Mouse (Mus musculus): ENCODE measurements around the gene Adgre4. TPM values are rescaled to one million over a fixed set of nuclear protein-coding genes. Genes with fewer than 3 reads are reported as not detected.

Gene Adgre4
- total RNA-seq, 2 experiments from 2014 or later: 0.11 TPM; not detected in 1

- intact Hi-C loops (cut with DNase I): loop anchor here (5.0 kb wide), 1 partner anchor 39 kb away; no protein-coding TSS in a partner anchor
Measured at GRCm38 (mm10) chr17:55903087-55903486, 153.3 kb downstream of the Adgre4 start.

More at GRCm38 (mm10) chr17:55903087-55903486, 153.3 kb downstream of the Adgre4 start:
- DNase-seq (ENCODE audit: low spot score in 2 of 2): no peak

Other genes with a start within 250 kb of the Adgre4 start
- gene Vmn2r118, start 124.8 kb upstream of the Adgre4 start, total RNA-seq (2021): not detected
- gene Pot1b, start 37.4 kb upstream of the Adgre4 start, total RNA-seq (2021): 1 to 10 TPM; 4.6 to 6.6 TPM
- 1 to 10 TPM; 6.4 to 6.8 TPM for gene Zfp119a, start 128.9 kb downstream of the Adgre4 start, total RNA-seq (2021)
- 1 to 10 TPM; 6.5 to 7.7 TPM for gene Zfp959, start 142.1 kb downstream of the Adgre4 start, total RNA-seq (2021)
- 1 to 10 TPM; 3.5 to 3.8 TPM for gene Zfp119b, start 199.5 kb downstream of the Adgre4 start, total RNA-seq (2021)
- gene Ebi3, start 202.7 kb downstream of the Adgre4 start, total RNA-seq (2021): 1 to 10 TPM; 1.9 to 2.0 TPM
- gene Yju2, start 209.1 kb downstream of the Adgre4 start, total RNA-seq (2021): 10 to 100 TPM; 14.1 to 15.8 TPM
- gene Shd, start 220.5 kb downstream of the Adgre4 start, total RNA-seq (2021): 10 to 100 TPM; 34.0 to 42.4 TPM
- 10 to 100 TPM; 75.0 to 97.4 TPM for gene Fsd1, start 236.5 kb downstream of the Adgre4 start, total RNA-seq (2021)